Mouse (Mus musculus): ENCODE data around the gene Prkcd. TPM values are rescaled to one million over a fixed set of nuclear protein-coding genes. Genes with fewer than 3 reads are reported as not detected.
A peak's percentile ranks its signal among the peaks of the same experiment; 100 is the strongest.

Gene Prkcd
- polyA plus RNA-seq, 1 experiment = 36.8 TPM

DNA sequence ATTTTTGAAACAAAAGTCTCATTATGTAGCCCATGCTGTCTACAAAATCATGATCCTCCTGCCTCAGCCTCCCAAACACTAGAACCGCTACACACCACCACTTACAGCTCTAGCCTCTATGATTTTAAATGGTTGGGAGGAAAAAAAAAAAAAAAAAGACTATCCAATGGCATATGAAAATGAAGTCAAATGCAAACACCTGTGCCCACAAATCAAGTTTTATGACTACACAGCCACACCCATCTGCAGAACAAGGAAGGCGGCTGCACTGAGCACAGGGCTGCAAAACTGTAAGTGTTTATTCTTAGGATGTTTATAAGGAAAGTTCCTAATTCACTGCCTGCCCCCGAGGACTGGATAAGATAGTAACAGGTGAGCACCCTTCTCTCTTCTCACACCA, 29.6 kb downstream of the Prkcd start:
- DNase-seq (ENCODE audit: low read depth) = no peak
- TF ChIP-seq POLR2A (IDR thresholded peaks at IDR 0.05; ENCODE audit: borderline replicate concordance, extremely low read depth, insufficient read depth, insufficient read length, poor library complexity, severe bottlenecking) = no peak

DNA sequence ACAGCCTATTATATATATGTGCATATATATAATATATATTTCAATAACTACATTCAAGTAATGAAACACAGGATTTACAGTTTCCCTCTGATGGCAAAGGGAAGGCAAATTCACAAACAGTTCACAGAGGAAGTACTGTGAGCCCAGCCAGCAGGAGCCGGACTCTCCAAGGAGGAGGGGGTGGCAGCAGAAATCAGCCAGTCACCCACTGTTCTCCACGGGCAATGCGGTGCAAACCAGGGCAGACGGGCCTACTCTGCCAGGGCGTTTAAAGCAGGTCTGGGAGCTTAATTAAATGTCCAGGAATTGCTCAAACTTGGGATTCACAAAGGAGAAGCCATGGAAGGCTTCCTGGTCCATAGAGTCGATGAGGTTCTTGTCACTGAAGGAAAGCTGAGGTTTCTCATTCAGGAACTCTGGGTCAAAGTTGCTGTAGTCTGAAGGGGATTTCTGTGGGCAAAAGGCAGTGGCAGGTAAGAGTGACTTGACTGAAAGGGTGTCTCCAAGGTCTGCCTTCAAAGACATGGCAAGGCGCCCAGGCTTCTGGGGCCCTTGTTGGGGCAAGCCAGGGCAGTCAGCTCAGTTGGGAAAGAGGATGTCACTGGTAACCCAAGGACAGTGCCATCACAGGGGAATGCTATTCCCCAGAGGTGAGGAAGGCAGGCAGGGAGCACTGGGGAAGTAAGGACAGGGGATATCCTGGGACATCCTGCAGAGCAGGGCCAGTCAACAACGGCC, 30.3 kb downstream of the Prkcd start:
- DNase-seq (ENCODE audit: low read depth) = no peak
- TF ChIP-seq POLR2A (IDR thresholded peaks at IDR 0.05; ENCODE audit: borderline replicate concordance, extremely low read depth, insufficient read depth, insufficient read length, poor library complexity, severe bottlenecking) (no peak), CTCF (IDR thresholded peaks at IDR 0.05; ENCODE audit: borderline replicate concordance, extremely low read depth, insufficient read depth, insufficient read length) (no peak)

GRCm38 (mm10) chr14:30594092-30594695, 31.8 kb downstream of the Prkcd start:
- TF ChIP-seq CTCF (IDR thresholded peaks at IDR 0.05; ENCODE audit: borderline replicate concordance, extremely low read depth, insufficient read depth, insufficient read length) = no peak
- no peak for TF ChIP-seq POLR2A (IDR thresholded peaks at IDR 0.05; ENCODE audit: borderline replicate concordance, extremely low read depth, insufficient read depth, insufficient read length, poor library complexity, severe bottlenecking)
- peak; percentile 92 for DNase-seq (ENCODE audit: low read depth)

GRCm38 (mm10) chr14:30593279-30594091, 32.5 kb downstream of the Prkcd start:
- DNase-seq (ENCODE audit: low read depth) = peak; percentile 81
- TF ChIP-seq POLR2A (IDR thresholded peaks at IDR 0.05; ENCODE audit: borderline replicate concordance, extremely low read depth, insufficient read depth, insufficient read length, poor library complexity, severe bottlenecking) (no peak), CTCF (IDR thresholded peaks at IDR 0.05; ENCODE audit: borderline replicate concordance, extremely low read depth, insufficient read depth, insufficient read length) (peak; percentile 19; the same call in 1 of the 2 replicates)

DNA sequence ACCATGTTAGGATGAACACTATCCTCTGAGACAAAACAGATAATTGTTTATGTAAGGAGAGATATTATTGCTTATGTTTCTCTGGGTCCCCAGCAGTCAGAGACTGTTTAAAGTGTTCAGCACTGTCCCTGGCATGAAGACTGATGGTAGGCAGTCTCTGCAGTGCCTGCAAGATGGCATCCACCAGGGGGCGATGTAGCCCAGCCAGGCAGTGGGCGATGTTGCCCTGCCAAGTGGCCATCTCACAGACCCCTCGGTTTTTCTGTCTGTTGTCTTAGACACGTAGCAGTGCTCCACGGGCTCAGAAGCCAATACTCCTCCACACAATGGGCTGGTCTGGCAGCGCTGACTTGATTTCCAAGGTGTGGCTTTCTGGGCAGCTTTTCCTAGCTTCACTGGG, 34.6 kb downstream of the Prkcd start:
- DNase-seq (ENCODE audit: low read depth) = peak; percentile 80
- TF ChIP-seq POLR2A (IDR thresholded peaks at IDR 0.05; ENCODE audit: borderline replicate concordance, extremely low read depth, insufficient read depth, insufficient read length, poor library complexity, severe bottlenecking) = no peak
- peak; percentile 88 for TF ChIP-seq CTCF (IDR thresholded peaks at IDR 0.05; ENCODE audit: borderline replicate concordance, extremely low read depth, insufficient read depth, insufficient read length)

GRCm38 (mm10) chr14:30590918-30591317, 35.1 kb downstream of the Prkcd start:
- DNase-seq (ENCODE audit: low read depth) = no peak
- no peak for TF ChIP-seq CTCF (IDR thresholded peaks at IDR 0.05; ENCODE audit: borderline replicate concordance, extremely low read depth, insufficient read depth, insufficient read length)
- TF ChIP-seq POLR2A (IDR thresholded peaks at IDR 0.05; ENCODE audit: borderline replicate concordance, extremely low read depth, insufficient read depth, insufficient read length, poor library complexity, severe bottlenecking) = no peak

DNA sequence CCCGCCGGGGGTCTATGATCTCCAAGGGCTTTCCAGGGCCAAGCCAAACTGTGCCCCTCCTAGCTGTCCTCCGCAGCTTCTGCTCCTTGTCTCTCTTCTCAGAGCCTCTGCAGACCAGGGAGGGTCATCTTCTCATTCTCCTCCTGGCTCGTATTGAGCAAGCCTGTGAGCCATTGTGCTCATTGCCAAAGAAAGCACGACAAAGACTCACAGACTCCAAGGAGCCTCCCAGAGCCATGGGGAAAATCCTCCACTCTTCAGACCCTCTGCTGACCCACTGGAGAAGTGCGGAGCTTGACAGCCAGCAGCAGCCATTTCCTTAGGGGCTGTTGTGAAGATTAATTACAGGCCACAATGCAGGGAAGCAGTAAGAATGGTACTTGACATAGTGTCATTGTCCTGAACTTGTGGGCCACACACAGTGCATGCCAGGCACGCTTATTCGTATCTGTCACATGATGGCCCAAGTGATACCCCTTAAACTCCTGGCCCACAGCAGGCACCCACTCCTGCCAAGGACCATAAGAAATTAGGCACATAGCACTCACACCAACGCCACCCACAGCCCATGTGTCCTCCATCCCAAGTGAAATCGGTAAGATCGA, 35.9 kb downstream of the Prkcd start:
- TF ChIP-seq CTCF (IDR thresholded peaks at IDR 0.05; ENCODE audit: borderline replicate concordance, extremely low read depth, insufficient read depth, insufficient read length) (no peak), POLR2A (IDR thresholded peaks at IDR 0.05; ENCODE audit: borderline replicate concordance, extremely low read depth, insufficient read depth, insufficient read length, poor library complexity, severe bottlenecking) (no peak)
- DNase-seq (ENCODE audit: low read depth) = no peak

DNA sequence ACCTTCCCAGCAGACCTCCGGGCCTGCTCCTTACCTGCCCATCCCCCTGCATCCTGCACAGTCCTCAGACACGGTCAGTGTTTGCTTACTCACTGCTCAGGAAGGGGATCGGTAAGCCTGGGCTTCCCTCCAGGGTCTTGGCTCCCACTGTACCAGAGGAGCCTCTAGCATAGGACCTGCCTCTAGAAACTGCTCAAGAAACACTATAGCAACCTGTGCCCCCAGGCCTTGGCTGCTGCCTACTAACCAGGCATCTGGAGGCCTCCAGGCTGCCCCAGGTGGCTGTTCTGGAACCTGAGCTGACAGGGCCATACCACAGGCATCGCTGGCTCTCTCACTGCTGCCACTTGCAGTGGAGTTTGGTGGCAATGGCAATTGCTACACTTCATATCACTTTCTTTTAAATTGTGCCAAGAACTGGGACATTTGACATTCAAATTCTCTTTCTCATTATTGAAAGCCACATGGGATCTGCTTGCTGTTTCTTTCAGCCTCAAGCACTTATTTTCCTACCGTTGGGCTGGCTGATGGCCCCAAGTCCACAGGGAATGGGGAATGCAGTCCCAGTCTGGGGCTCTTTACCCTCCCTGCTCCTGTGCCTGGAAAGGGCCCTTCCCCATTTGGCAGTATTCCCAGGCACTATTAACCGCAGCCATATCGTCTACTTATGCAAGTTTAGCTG, 39.1 kb downstream of the Prkcd start:
- peak; percentile 93 for DNase-seq (ENCODE audit: low read depth)
- TF ChIP-seq CTCF (IDR thresholded peaks at IDR 0.05; ENCODE audit: borderline replicate concordance, extremely low read depth, insufficient read depth, insufficient read length) = no peak
- no peak for TF ChIP-seq POLR2A (IDR thresholded peaks at IDR 0.05; ENCODE audit: borderline replicate concordance, extremely low read depth, insufficient read depth, insufficient read length, poor library complexity, severe bottlenecking)

DNA sequence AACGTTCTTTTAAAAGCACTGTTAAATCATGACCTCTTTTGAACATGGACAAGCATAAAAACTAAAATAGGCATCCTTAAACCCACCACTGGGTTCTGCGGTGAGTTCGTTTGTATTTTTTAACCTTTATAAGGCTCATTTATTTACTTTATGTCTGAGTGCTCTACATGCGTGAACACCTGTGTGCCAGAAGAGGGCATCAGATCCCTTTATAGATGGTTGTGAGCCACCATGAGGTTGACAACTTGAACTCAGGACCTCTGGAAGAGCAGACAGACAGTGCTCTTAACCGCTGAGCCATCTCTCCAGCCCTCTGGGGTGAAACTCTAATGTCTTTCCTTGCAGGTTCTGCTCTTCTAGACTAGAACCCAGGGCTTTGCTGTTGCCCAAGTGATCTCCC, 40.7 kb downstream of the Prkcd start:
- peak; percentile 9; the same call in 1 of the 2 replicates for TF ChIP-seq CTCF (IDR thresholded peaks at IDR 0.05; ENCODE audit: borderline replicate concordance, extremely low read depth, insufficient read depth, insufficient read length)
- no peak for TF ChIP-seq POLR2A (IDR thresholded peaks at IDR 0.05; ENCODE audit: borderline replicate concordance, extremely low read depth, insufficient read depth, insufficient read length, poor library complexity, severe bottlenecking)
- DNase-seq (ENCODE audit: low read depth) = no peak

GRCm38 (mm10) chr14:30584497-30585251, 41.3 kb downstream of the Prkcd start:
- no peak for TF ChIP-seq POLR2A (IDR thresholded peaks at IDR 0.05; ENCODE audit: borderline replicate concordance, extremely low read depth, insufficient read depth, insufficient read length, poor library complexity, severe bottlenecking)
- no peak for TF ChIP-seq CTCF (IDR thresholded peaks at IDR 0.05; ENCODE audit: borderline replicate concordance, extremely low read depth, insufficient read depth, insufficient read length)
- DNase-seq (ENCODE audit: low read depth) = no peak

All from brain, embryonic 14.5 days (tissue).